Mouse (Mus musculus) stomach, embryonic 16.5 days (tissue): ENCODE measurements around the gene Rybp. TPM values are rescaled to one million over a fixed set of nuclear protein-coding genes. Genes with fewer than 3 reads are reported as not detected.
A peak's percentile ranks its signal among the peaks of the same experiment; 100 is the strongest.

Experiments used
- ATAC-seq: fragments of 200-750 bp; cut with Nextera tagmentation; 2 replicates; pipeline ENCODE4 v1.8.0; 2017; ENCODE audit warnings: moderate number of reproducible peaks, moderate TSS enrichment; ENCODE audit not compliant: insufficient read depth, low FRiP score
- H3K27ac ChIP-seq: fragments of 300-500 bp; sonication (generic); 2 replicates; pipeline ENCODE4 v1.5.1; 2014; ENCODE audit warnings: low read length
- H3K27me3 ChIP-seq: fragments of 300-500 bp; sonication (generic); 2 replicates; pipeline ENCODE4 v1.6.1; 2014; ENCODE audit warnings: low read length, control low read depth, mixed read lengths; ENCODE audit not compliant: control insufficient read depth, insufficient read depth
- H3K36me3 ChIP-seq: fragments of 300-500 bp; sonication (generic); 2 replicates; pipeline ENCODE4 v1.6.1; 2014; ENCODE audit warnings: low read length; ENCODE audit not compliant: control insufficient read depth, insufficient read depth
- H3K4me1 ChIP-seq: fragments of 300-500 bp; sonication (generic); 2 replicates; pipeline ENCODE4 v1.6.1; 2014; ENCODE audit warnings: low read length, control low read depth, mixed read lengths; ENCODE audit not compliant: control insufficient read depth, insufficient read depth
- H3K4me2 ChIP-seq: fragments of 300-500 bp; sonication (generic); 2 replicates; pipeline ENCODE4 v1.6.1; 2014; ENCODE audit warnings: low read depth, low read length, mixed read lengths
- H3K4me3 ChIP-seq: fragments of 300-500 bp; sonication (generic); replicated peaks from 2 replicates; pipeline ENCODE4 v1.5.1; 2014; ENCODE audit warnings: mild to moderate bottlenecking, low read length
- H3K9ac ChIP-seq: fragments of 300-500 bp; sonication (generic); 2 replicates; pipeline ENCODE4 v1.6.1; 2014; ENCODE audit warnings: low read length
- H3K9me3 ChIP-seq: fragments of 300-500 bp; sonication (generic); replicated peaks from 2 replicates; pipeline ENCODE4 v1.6.1; 2016; ENCODE audit warnings: low read length, control low read depth; ENCODE audit not compliant: control insufficient read depth
- WGBS: fragments of 180-500 bp; shearing (Covaris S2); extraction: QIAGEN DNeasy Blood & Tissue Kit; methylation state at CpG from one replicate; pipeline ENCODE4 v1.1.7; 2014; 5-methylcytosine and 5-hydroxymethylcytosine counted together
- polyA plus RNA-seq: library from polyadenylated mRNA; unstranded; fragments of >200 nt; fragmentation: Nextera tagmentation; extraction: Ambion mirVana; gene quantifications from 2 replicates; pipeline ENCODE4 v1.2.1, GENCODE M21; 2015

Gene Rybp
- polyA plus RNA-seq, 1 experiment from 2014 or later, result 10.5 TPM

- Histone ChIP-seq H3K4me3 (no peak overlapping the region), H3K27ac (no peak overlapping the region), H3K4me1 (peaks cover 21% of the 10 kb centered on the region), H3K4me2 (no peak overlapping the region), H3K36me3 (no peaks in the 10 kb centered on the region), H3K27me3 (no peaks in the 10 kb centered on the region), H3K9ac (no peak overlapping the region), H3K9me3 (no peaks in the 10 kb centered on the region)
- no peak for ATAC-seq
- WGBS, result 78% methylated on average over 3 of the region's 3 CpGs
These were observed 67.3 kb downstream of the Rybp start for GRCm38 (mm10) chr6:100219971-100220370.

- ATAC-seq, result peak; percentile 76
- Histone ChIP-seq H3K36me3 (no peaks in the 10 kb centered on the region), H3K4me3 (no peak overlapping the region), H3K4me1 (peaks cover 33% of the 10 kb centered on the region), H3K27ac (no peak overlapping the region; the same call in 1 of the 2 replicates), H3K9me3 (no peaks in the 10 kb centered on the region), H3K27me3 (no peaks in the 10 kb centered on the region; the same call in 1 of the 2 replicates), H3K9ac (no peak overlapping the region), H3K4me2 (no peak overlapping the region)
- 57% methylated on average over 13 of the region's 13 CpGs for WGBS
These were observed 68.5 kb downstream of the Rybp start for GRCm38 (mm10) chr6:100218541-100219341.

- H3K4me2 ChIP-seq, result no peak overlapping the region
- no peak for ATAC-seq
- H3K36me3 ChIP-seq, result no peaks in the 10 kb centered on the region
- peaks cover 4% of the 10 kb centered on the region; the same call in 1 of the 2 replicates for H3K27me3 ChIP-seq
- H3K4me1 ChIP-seq, result peaks cover 45% of the 10 kb centered on the region
- H3K4me3 ChIP-seq, result no peak overlapping the region
- no peaks in the 10 kb centered on the region for H3K9me3 ChIP-seq
- H3K9ac ChIP-seq, result no peak overlapping the region
- H3K27ac ChIP-seq, result no peak overlapping the region
- 91% methylated on average over 8 of the region's 8 CpGs for WGBS
These were observed 69.8 kb downstream of the Rybp start for GRCm38 (mm10) chr6:100217507-100217906.

GRCm38 (mm10) chr6:100216945-100217344 is 70.3 kb downstream of the Rybp start:
- Histone ChIP-seq H3K9ac (no peak overlapping the region), H3K27me3 (peaks cover 4% of the 10 kb centered on the region; the same call in 1 of the 2 replicates), H3K9me3 (no peaks in the 10 kb centered on the region), H3K4me1 (peaks cover 46% of the 10 kb centered on the region), H3K36me3 (no peaks in the 10 kb centered on the region), H3K4me3 (no peak overlapping the region), H3K27ac (no peak overlapping the region), H3K4me2 (no peak overlapping the region)
- WGBS, result 61% methylated on average over 5 of the region's 5 CpGs
- no peak for ATAC-seq

- Histone ChIP-seq H3K9me3 (no peaks in the 10 kb centered on the region), H3K27ac (no peak overlapping the region), H3K4me2 (no peak overlapping the region), H3K4me3 (no peak overlapping the region), H3K9ac (no peak overlapping the region), H3K4me1 (peaks cover 44% of the 10 kb centered on the region), H3K27me3 (peaks cover 4% of the 10 kb centered on the region; the same call in 1 of the 2 replicates), H3K36me3 (no peaks in the 10 kb centered on the region)
- WGBS, result 51% methylated on average over 6 of the region's 6 CpGs
- no peak for ATAC-seq
These were observed 71.5 kb downstream of the Rybp start for GRCm38 (mm10) chr6:100215809-100216208.

GRCm38 (mm10) chr6:100214132-100214913 is 73.0 kb downstream of the Rybp start:
- Histone ChIP-seq H3K27ac (no peak overlapping the region), H3K9me3 (no peaks in the 10 kb centered on the region), H3K4me1 (peaks cover 44% of the 10 kb centered on the region), H3K36me3 (no peaks in the 10 kb centered on the region), H3K27me3 (peaks cover 4% of the 10 kb centered on the region; the same call in 1 of the 2 replicates), H3K4me2 (no peak overlapping the region), H3K4me3 (no peak overlapping the region), H3K9ac (no peak overlapping the region; the same call in 1 of the 2 replicates)
- WGBS, result 59% methylated on average over 13 of the region's 13 CpGs
- peak; percentile 6; the same call in 1 of the 2 replicates for ATAC-seq

- H3K27me3 ChIP-seq, result peaks cover 4% of the 10 kb centered on the region; the same call in 1 of the 2 replicates
- ATAC-seq, result no peak
These were observed 73.7 kb downstream of the Rybp start for GRCm38 (mm10) chr6:100213596-100213995.

GRCm38 (mm10) chr6:100212820-100213219 is 74.5 kb downstream of the Rybp start:
- Histone ChIP-seq H3K27me3 (peaks cover 4% of the 10 kb centered on the region; the same call in 1 of the 2 replicates), H3K4me2 (no peak overlapping the region), H3K4me1 (peaks cover 36% of the 10 kb centered on the region), H3K4me3 (no peak overlapping the region), H3K9ac (0 out of 2 replicates have a peak overlapping the region, but pooled peaks have one; percentile 12), H3K9me3 (no peaks in the 10 kb centered on the region), H3K27ac (no peak overlapping the region), H3K36me3 (no peaks in the 10 kb centered on the region)
- no peak for ATAC-seq
- WGBS, result 30% methylated on average over 7 of the region's 7 CpGs

More at GRCm38 (mm10) chr6:100213596-100213995, 73.7 kb downstream of the Rybp start:
- 72% methylated on average over 9 of the region's 9 CpGs for WGBS
- Histone ChIP-seq H3K9me3 (no peaks in the 10 kb centered on the region), H3K36me3 (no peaks in the 10 kb centered on the region), H3K4me1 (peaks cover 39% of the 10 kb centered on the region), H3K4me3 (no peak overlapping the region), H3K9ac (no peak overlapping the region), H3K4me2 (no peak overlapping the region), H3K27ac (no peak overlapping the region; the same call in 1 of the 2 replicates)

GRCm38 (mm10) chr6:100211646-100212045 is 75.6 kb downstream of the Rybp start:
- WGBS, result 73% methylated on average over 3 of the region's 3 CpGs
- H3K4me2 ChIP-seq, result no peak overlapping the region
- peaks cover 4% of the 10 kb centered on the region; the same call in 1 of the 2 replicates for H3K27me3 ChIP-seq
- H3K4me3 ChIP-seq, result no peak overlapping the region
- H3K9me3 ChIP-seq, result no peaks in the 10 kb centered on the region
- H3K27ac ChIP-seq, result no peak overlapping the region
- H3K4me1 ChIP-seq, result peaks cover 41% of the 10 kb centered on the region
- ATAC-seq, result no peak
- no peak overlapping the region for H3K9ac ChIP-seq
- H3K36me3 ChIP-seq, result no peaks in the 10 kb centered on the region
